Mouse (Mus musculus): ENCODE data around the gene Pbx1.

Gene Pbx1

DNA sequence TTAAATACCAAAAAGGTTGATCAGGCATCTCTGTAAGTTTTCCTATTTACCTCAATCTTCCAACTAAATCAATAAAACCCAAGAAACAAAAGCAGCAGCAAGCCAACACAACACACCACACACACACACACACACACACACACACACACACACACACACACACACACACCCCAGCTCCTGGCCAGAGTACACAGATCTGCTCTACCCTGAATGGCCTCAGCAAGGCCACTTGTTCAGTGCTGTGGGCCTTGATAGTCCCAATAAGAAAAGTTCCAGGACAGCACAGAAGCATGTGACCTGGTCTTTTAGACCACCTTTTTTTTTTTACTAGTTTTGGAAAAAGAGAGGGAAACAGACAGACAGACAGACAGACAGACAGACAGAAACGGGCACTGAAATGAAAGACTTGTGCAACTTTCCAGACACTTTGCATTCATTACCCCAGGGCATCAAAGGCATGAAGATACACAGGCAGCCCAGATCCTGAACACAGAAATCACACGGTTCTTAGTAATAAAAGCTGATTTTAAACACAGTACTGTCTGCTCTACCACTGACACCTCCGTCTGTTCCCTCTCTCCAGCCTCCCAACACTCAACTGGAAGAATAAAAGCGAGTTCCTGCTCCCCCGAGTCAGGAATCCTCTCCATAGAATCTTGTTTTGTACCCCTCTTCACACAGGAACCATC is 6.9 kb downstream of the Pbx1 start:
- DNase-seq = no peak

DNA sequence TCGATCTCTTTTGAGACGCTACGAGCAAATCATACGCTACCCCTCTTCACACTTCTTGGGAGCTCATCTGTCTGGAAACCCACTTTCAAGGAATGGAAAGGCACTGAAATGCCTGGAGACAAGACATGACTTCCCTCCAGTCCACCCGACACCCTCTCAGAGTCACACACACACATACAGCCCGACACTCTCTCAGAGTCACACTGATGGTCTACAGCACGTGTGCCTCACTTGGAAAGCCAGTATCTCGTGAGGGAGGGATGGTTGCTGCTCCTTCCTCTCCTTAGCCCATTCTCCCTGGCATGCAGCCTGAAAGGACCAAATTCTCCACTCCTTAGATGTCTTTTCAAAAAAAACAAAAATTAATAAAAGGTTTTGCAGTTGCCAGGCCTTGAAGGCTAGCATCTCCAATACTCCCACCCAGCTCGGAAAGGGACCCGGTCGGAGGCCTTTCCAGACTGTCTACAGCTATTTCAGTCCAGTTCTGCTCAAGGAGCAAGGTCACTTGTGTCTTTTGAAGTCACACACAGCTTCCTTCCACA is 8.6 kb downstream of the Pbx1 start:
- no peak for DNase-seq

DNA sequence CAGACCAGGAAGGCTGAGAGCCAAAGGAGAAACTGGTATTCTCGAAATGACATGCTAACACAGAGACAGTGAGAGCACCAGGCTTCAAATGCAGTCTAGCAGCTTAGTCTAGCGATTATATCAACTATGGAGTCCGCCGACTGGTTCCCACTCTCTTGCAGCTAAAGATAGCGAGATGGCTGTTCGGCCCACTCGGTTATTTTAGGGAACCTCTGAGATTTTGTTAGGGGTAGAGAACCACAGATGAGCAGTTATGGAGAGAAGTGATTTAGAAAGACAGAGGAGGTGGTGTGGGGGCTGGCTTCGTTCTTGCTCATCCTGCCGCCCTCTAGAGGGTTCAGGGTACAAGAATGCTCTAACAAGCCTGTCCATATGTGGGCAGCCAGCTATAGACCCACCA is 13.2 kb downstream of the Pbx1 start:
- no peak for DNase-seq

DNA sequence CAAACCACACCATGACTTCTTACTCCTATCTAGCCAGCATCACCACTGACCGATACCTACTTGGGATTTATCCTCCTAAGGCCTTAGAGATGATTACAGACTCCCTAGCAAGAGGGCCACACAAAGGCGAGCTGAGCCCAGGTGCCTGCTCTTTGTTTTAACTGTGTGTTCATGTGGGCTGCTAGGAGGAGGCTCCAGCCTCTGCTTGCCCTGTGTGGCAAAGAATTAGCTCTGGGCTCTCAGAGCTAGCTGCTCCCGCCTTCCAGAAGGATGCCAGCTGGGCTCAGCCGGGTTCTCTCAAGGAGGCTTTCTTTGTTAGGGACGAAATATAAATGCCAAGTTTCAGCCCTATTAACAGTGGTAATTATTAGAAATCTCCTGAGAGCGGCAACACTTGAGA is 14.4 kb downstream of the Pbx1 start:
- no peak for DNase-seq

DNA sequence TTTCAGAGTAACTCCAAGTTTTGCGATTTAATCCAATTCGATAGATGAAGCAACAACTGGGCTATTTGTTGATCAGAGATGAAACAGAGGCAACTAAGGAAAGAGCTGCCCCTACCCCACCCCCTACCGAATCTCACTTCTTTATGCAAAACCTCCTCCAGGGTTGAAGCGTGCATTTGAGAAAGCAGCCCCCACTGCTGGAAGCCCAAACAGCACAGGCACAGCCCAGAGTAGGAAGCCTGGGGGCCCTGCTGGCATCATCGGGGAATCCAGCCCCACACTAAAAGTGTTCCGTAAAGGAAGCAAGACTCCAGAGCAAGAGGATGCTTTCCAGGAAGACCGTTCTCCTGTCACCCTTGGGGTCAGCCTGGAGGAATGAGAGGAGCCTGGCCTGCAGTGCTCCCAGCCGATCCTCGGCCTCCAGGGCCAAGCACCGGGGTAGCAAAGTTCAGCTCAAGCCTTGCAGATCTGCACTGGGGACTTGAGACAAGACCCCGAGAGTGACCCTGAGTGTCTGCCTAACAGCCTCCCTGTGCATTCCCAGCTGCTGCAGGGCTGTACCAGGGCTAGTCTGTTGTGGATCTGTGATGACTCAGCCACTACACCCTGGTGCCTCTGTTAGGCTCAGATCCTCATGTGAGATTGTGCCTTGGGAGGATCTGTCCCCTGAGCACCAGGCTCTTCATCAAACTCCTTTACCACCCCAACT is 15.2 kb downstream of the Pbx1 start:
- DNase-seq = no peak

DNA sequence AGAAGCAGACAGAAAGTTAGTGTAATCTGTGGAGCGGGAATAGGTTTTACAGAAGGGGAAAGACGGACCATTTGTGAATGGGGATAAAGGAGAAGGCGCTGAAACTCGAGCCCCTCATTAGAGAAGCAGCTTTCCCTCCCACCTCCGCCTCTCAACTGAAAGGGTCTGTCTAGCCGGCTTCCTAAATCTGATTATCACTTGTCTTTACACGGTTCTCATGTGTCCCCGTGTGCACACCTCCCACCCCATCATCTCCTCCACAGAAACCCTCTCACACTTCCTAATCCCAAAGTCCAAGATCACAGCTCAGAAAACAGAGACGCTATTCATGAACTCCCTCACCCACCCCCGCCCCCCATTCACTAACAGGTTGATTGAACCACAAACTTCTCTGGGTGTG is 21.5 kb downstream of the Pbx1 start:
- no peak for DNase-seq

DNA sequence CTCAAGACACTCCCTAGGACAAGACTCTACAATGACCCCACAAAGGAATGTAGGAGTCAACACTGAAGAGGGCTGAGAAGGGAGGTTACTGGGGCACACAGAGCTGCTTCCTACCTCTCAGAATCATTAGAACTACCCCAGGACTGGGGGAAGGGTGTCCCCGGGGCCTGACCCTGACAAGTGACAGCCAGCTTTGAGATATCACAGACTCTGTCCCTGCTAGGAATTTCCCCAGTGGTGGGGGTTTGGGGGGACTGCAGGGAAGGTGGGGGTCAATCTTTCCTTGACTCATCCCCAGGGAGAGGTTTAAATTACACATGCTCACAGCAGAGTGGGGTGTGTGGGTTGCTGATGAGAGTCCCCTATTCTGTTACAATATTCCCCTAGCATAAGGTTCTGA is 22.0 kb downstream of the Pbx1 start:
- no peak for DNase-seq

DNA sequence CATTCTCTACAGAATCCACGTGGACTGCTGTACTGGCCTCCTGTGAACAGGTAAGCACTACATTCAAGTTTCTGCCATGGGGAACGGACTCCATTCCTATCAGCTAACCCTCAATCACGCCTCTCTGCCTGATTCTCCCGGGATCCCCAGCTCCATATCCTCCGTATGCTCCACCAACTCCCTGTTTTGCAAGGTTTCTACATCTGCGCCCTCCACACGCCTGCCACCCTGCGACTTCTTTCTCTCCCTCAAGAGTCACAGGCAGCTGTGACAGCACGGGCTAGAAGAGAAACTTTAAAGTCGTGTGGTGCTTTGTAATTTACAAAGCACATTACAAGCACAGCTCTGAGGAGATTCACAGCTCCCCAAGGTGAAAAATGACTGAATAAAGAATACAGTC is 23.3 kb downstream of the Pbx1 start:
- no peak for DNase-seq

DNA sequence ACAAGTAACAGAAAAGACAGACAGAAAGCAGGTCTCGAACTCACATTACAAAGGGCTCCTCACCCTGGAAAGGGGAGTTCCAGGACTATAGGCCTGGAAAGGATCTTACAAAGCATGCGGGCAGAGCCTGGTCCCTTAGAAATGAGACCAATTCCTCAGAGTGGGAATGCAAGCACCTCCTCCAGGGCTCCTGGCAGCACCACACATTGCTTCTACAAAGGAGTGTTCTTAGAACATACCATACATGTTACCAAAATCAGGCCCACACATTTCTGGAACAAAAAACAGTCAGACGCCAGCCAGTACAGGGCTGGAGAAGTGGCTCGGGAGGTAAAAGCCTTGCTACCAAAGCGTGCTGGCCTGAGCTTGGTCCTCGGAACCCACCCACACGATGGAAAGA is 24.1 kb downstream of the Pbx1 start:
- no peak for DNase-seq

DNA sequence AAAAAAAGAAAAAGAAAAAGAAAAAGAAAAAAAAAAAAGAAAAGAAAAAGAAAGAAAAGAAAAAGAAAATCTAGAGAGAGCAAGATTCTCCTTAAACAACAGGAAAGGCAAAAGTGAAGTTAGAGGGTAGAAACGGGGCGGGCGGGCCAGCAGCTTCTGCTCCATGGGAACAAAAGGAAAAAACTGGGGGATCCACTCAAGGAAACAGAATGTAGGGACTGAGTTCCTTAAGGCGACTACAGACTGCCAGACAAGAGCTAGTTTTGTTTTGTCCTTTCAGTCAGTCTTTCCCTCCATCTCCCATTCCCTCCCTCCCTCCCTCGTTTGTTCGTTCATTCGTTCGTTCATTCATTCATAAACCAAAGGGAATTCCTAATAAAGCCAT is 25.8 kb downstream of the Pbx1 start:
- no peak for DNase-seq

DNA sequence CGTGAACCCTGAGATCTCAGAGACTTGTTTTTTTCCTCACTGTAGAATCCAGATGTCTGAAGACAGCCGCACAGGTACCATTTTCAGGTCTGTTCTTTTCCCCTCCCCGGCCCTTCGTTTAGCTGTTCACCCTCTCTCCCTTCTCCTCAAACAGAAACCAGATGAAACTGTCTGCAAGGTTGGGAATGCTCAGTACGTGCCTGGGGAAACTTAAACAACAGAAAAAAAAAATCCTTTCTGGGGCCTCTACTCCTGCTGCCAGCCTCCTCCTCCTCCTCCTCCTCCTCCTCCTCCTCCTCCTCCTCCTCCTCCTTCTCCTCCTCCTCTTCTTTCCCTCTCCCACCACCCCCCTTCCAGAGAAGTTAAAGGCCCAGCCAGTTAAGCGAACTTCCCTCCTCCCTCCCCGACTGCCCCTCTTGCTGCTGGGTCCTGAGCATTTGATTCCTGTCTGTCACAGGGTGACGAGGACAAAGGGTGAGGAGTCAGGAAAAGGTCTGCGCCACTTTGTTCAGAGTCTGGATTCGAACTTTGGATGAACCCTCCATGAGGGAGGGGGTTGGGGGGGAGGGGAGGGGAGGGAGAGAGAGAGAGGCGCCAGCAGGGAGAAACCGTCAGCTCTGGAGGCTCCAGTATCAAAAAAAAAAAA is 26.3 kb downstream of the Pbx1 start:
- DNase-seq = no peak

DNA sequence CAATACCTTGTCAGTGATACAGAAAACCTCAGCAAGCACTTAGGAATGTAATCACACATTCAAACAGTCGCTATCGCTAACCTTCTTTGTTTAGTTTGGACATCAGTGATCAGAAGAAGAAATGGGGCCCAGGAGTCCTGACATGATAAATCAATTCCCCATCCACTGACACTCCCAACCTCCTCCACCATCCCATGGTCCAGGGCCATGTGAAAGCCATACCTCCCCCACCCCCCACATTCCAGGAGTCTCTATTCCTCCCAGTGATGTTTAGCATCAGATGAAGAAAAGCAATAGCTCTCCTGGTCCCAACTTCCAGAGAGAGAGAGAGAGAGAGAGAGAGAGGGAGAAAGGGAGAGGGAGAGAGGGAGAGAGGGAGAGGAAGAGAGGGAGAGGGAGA is 28.5 kb downstream of the Pbx1 start:
- DNase-seq = no peak

DNA sequence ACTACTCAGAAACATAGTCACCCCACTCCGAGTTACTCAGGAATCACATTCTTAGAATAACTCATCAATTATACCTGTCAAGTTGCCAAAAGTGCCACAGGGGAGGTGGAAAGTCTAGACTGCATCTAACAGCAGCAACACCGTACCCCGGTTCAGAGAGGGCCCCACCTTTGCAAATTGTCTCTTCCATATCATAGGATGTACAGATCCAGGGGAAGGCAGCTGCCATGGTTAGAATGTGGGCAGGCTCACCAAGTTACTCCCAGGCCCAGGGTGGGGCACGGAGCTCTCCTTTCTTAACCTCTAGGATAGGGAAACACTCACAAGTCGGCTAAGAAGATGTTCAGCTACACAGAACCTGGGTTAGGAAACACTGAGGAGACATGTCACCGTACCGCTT is 29.4 kb downstream of the Pbx1 start:
- no peak for DNase-seq

DNA sequence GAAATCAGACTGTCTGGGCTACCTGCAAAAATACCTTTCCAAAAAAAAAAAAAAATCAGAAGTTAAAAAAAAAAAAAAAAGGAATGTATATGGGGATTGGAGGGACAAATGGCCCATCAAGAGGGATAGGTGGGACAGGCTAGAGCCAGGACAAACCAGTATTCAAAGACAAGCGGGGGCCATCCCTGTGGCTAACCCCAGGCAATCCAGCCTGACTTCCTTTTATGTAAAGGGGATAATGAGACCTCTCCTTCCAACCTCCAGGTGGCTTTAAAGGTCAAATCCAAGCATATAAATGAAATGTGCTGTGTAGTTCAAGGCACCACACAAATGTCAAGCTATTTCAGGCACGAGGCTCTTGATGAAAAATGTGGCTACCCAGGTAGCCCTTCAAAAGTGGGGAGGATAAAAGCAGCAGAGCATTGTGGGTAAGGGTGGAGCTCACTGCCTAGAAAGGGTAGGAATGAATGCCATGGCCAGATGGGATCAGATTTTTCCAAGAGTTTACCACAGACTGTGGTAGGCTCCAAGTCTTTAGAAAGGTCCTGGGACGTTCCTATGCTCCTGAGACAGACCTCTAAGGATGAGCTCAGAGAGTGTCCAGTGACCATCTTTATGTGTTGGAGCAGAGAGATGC is 36.4 kb downstream of the Pbx1 start:
- DNase-seq = no peak

DNA sequence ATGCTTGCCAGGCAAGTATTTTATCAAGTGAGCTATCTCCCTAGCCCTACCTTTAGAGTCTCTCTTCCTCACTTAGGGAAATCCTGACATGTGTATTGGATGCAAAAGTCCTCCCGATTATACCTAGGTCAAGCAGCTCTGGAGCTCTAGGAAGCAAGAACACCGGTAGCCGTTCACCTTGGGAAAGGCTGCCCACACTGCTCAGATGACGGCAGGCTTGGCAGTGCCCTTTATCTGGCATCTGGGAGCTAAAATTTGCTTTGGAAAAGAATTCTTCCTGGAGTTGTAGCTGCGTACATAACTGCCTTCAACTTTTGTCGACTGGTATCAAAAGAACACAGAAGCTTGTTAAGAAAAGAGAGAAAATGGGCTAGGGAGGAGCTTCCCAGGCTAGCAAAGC is 37.5 kb downstream of the Pbx1 start:
- no peak for DNase-seq

DNA sequence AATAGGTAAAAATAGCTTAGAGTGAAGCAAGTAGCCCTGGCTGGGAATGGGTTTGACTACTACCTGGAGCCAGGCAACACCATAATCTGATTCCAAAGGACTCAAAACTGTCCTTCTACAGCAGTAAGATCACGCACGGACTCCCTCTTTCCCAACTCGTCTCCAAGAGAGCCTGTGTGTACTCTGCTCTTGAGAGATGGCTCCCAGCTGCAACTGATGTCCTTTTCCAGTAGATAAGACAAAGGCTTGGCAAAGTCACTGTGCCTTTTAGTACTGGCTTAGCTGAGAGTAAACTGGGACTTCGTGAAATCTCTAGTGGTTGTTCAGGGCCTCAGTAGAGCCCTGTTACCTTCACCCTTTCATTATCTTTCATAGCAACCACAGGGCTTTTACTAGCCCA is 38.6 kb downstream of the Pbx1 start:
- no peak for DNase-seq

DNA sequence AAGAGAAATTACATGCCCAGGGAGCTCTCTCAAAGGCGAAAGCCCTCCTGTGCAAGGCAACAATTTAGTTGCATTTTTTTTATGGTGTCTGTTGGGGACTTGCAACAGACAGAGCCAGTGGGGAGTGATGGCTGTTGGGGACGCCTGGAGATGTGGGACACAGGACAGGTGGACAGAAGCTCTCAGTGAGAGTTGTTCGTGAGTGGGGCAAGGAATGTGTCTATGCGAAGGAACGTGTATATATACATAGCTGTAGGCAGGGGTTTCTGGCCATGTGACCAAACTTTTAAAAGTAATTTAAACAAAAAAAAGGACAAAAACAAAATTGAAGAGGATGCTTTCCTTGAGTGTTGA is 39.6 kb downstream of the Pbx1 start:
- no peak for DNase-seq

DNA sequence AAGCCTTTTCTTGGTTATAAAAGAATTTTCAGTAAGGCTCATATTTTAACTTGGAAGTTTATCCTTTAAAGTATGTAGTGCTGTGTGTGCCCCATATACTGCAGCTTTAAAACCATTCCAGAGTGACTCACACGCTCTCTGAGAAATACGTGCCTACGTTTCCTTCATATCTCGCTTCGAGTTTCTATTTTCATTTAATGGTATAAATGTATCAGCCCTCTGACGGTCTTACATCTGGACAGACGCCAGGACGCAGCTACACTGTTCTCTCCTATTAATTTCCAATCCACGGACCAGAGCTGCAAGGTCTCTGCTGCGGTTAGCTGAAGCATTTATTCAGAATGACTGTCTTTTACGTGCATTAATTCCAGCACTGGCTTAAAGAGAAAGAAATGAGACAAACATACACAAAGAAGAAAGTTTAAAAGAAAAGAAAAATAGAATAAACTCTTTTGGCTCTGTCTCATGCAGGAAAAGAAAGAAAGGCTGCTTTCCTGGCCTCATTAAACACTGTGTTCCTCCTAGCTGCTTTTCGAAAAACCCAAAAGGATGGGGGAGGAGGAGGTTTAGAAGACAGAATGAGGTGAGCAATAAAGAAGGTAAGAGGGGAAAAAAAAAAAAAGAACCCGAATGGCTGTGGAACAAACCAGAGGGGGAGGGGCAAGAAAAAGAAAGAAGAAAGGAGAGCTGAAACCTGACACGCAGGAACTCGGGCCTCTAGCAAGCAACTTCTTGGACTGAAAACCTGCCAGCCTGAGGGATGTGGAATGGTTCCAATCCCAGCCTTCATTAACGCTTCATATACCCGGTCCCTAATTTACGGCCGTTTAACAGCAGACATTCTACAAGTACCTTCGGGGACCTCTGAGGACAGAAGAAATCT is 40.2 kb downstream of the Pbx1 start:
- DNase-seq = no peak

DNA sequence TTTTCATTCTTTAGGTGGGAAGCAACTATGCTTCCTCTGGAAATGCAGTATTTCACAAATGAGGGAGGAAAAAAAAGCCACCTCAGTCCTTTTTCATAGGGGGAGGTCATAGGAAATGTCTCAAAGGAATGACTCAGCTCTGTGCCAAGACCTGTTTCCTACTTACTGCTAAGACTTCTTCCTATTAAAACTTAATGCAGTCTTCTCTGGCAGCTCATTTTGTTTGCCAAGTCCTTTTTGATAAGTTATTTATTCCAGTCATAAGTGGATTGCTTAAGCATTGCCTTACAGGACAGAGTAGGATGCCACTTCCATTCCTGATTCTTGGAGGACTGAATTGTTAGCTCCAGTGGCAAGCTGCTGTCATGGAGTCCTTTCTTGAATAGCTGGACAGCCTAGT is 41.3 kb downstream of the Pbx1 start:
- no peak for DNase-seq

DNA sequence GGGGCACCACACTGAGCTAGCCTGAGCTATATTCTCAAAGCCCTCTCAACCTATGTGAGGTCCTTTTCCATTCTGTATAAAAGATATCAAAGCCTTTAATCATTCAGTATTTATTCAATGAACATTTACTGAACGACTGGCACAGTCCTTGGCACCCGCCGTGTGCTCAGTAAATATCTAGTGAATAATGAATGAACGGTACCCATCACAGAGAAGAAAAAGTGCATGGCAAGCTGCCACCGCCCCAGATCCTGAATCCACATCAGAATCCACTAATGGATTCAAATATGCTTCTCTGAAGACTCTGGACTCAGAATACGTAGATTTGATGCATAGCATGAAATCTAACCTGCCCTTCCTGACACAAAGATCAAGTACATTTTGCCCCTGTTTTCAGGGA is 45.9 kb downstream of the Pbx1 start:
- DNase-seq = no peak

DNA sequence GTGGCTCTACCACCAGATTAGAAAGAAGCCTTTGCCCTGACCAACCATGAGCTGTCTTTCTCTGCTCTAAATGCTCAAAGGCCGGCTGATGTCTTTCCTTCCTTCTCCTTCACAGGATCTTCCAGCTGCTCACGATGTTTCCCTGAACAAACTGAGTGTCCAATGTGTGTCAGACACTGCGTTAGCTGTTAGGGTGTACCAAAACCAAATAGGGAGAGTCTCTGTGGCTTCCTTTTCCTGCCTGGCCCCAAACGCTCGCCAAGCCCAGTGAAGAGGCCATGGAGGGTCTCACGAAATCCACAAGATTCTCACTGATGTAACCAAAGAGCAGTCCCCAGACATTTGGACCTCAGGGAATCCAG is 47.5 kb downstream of the Pbx1 start:
- DNase-seq = no peak

DNA sequence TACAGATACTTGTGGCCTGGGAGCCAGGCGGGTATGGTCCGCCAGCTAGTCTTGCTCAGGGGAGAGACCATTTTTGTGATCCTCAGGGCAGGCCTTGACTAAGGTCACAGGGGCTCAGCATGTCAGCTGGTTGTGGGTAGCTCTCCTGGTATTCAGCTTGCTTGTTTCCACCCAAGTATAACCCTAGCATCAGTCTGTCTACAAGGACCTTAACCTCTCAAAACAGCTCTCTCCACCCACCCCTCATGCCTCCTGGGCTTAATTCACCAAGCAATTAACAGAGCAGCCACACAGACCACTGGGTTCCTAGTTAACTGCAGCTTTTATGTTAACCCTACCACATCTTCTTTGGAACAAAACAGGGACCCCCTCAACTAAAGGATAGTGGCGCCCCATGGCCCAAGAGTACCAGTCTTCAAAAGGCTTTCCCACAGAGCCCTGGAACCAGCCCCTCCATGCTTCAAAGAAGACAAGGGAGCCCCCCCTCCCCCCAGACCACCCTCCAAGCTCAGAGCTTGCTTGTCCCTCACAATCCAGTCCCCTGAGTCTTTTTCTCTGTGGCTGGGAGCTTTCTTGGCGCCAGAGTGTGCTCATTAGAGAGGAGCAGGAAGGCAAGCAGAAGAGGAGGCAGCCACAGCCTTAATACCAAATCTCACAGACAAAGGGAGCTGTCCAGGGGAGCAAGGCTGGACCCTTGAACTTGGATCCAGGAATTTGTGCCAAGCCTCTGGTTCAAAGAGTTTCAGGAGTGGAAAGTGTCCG is 48.1 kb downstream of the Pbx1 start:
- DNase-seq = no peak

Data from thymus, postnatal 14 days (tissue).